In the genomic region with DNA sequence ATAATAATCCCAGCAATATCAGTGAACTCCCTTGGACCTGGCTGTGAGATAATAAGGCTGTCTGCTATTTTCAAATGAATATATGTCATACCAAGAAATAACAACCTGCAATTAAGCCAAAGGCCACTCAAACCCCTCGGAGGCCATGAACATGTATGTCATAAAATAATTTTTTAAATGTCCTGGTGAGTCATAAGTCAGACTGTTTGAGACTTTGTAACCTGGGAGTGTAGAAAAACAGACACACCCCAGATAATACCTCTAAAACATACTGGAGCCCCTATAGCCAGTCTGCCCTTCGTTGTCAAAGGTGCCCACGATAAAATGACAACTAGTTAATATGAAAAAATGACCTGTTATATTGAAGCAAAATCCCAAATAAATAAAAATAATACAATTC, we compare ENCODE assay signal across 36 mouse cellular contexts. TPM values are rescaled to one million over a fixed set of nuclear protein-coding genes. Genes with fewer than 3 reads are reported as not detected.
"Had no signal": no experiment of that assay in that cellular context is flagged by ENCODE, and none has a peak within 500 bp of the region (broad histone marks: within the 10 kb centered on the region; RNA-seq: fewer than 3 reads in every experiment).

No protein-coding gene starts in this region.

- H3K4me1 ChIP-seq: embryonic facial prominence, embryonic 10.5 days; embryonic facial prominence, embryonic 12.5 days; embryonic facial prominence, embryonic 13.5 days; embryonic facial prominence, embryonic 15.5 days; forebrain, embryonic 10.5 days; forebrain, embryonic 12.5 days; forebrain, embryonic 13.5 days; forebrain, embryonic 15.5 days had no signal

- H3K27ac ChIP-seq: embryonic facial prominence, embryonic 10.5 days; embryonic facial prominence, embryonic 12.5 days; embryonic facial prominence, embryonic 13.5 days; embryonic facial prominence, embryonic 15.5 days; forebrain, embryonic 10.5 days; forebrain, embryonic 12.5 days; forebrain, embryonic 13.5 days; forebrain, embryonic 15.5 days; gastrocnemius, adult 2 months; heart, adult 2 months had no signal

- H3K27me3 ChIP-seq: embryonic facial prominence, embryonic 12.5 days; embryonic facial prominence, embryonic 13.5 days; embryonic facial prominence, embryonic 15.5 days; forebrain, embryonic 15.5 days had no signal

- H3K4me3 ChIP-seq: embryonic facial prominence, embryonic 10.5 days; embryonic facial prominence, embryonic 12.5 days; embryonic facial prominence, embryonic 13.5 days; embryonic facial prominence, embryonic 15.5 days; erythroblast, embryonic 14.5 days; forebrain, embryonic 10.5 days; forebrain, embryonic 12.5 days; forebrain, embryonic 13.5 days; forebrain, embryonic 15.5 days; gastrocnemius, adult 2 months; heart, adult 2 months had no signal

- H3K9ac ChIP-seq: embryonic facial prominence, embryonic 12.5 days; embryonic facial prominence, embryonic 13.5 days; embryonic facial prominence, embryonic 15.5 days; forebrain, embryonic 12.5 days; forebrain, embryonic 13.5 days; forebrain, embryonic 15.5 days; forebrain, postnatal 0 days had no signal

- H3K36me3 ChIP-seq: embryonic facial prominence, embryonic 10.5 days; embryonic facial prominence, embryonic 12.5 days; embryonic facial prominence, embryonic 13.5 days; embryonic facial prominence, embryonic 15.5 days; forebrain, embryonic 10.5 days; forebrain, embryonic 12.5 days; forebrain, embryonic 15.5 days had no signal

- H3K9me3 ChIP-seq: embryonic facial prominence, embryonic 10.5 days; embryonic facial prominence, embryonic 12.5 days; embryonic facial prominence, embryonic 13.5 days; embryonic facial prominence, embryonic 15.5 days; forebrain, embryonic 10.5 days; forebrain, embryonic 12.5 days; forebrain, embryonic 13.5 days; forebrain, embryonic 15.5 days had no signal

- DNase-seq: cerebellum, adult 2 months; cerebellum, adult 8-10 months; cerebellum, adult 9-10 months; cerebellum, adult 9-11 months; cerebellum, postnatal 10 days; cerebellum, postnatal 14 days; cerebellum, postnatal 25 days; cerebellum, postnatal 36 days; embryo, embryonic 11 days; forebrain, postnatal 0 days; gastrocnemius, adult 2 months; gastrocnemius, postnatal 10 days; gastrocnemius, postnatal 14 days; gastrocnemius, postnatal 25 days; gastrocnemius, postnatal 36 days; heart, adult 11 months; heart, adult 18-20 months; heart, adult 2 months had no signal

- ATAC-seq: forebrain, embryonic 13.5 days; forebrain, embryonic 14.5 days; forebrain, embryonic 15.5 days; forebrain, embryonic 16.5 days; forebrain, postnatal 0 days had no signal

- H3K4me2 ChIP-seq: embryonic facial prominence, embryonic 12.5 days; embryonic facial prominence, embryonic 13.5 days; embryonic facial prominence, embryonic 15.5 days; forebrain, embryonic 12.5 days; forebrain, embryonic 13.5 days; forebrain, embryonic 15.5 days had no signal

RNA-seq across cellular contexts. Expression of a gene that starts 38.6 kb away (rescaled TPM):
- total RNA-seq: common myeloid progenitor, adult 5-6 weeks; gastrocnemius, adult 18-20 months; gastrocnemius, adult 2 months; gastrocnemius, adult 8-10 months; gastrocnemius, postnatal 10 days; gastrocnemius, postnatal 14 days; gastrocnemius, postnatal 25 days; gastrocnemius, postnatal 36 days; heart, adult 18-20 months; heart, adult 2 months had no signal
- polyA plus RNA-seq: cortical plate, adult 2 months; embryonic facial prominence, embryonic 10.5 days; embryonic facial prominence, embryonic 11.5 days; embryonic facial prominence, embryonic 12.5 days; embryonic facial prominence, embryonic 13.5 days; embryonic facial prominence, embryonic 14.5 days; embryonic facial prominence, embryonic 15.5 days; erythroblast, embryonic 14.5 days; forebrain, embryonic 11.5 days; forebrain, embryonic 12.5 days; forebrain, embryonic 13.5 days; forebrain, embryonic 14.5 days; forebrain, embryonic 15.5 days; forebrain, embryonic 16.5 days; forebrain, postnatal 0 days; heart, adult 2 months had no signal
